Mouse (Mus musculus): ENCODE measurements around the gene Dcun1d4. TPM values are rescaled to one million over a fixed set of nuclear protein-coding genes. Genes with fewer than 3 reads are reported as not detected.

Gene Dcun1d4
- total and polyA plus RNA-seq, 2 experiments from 2014 or later = 5.2 to 10.4 TPM

DNA sequence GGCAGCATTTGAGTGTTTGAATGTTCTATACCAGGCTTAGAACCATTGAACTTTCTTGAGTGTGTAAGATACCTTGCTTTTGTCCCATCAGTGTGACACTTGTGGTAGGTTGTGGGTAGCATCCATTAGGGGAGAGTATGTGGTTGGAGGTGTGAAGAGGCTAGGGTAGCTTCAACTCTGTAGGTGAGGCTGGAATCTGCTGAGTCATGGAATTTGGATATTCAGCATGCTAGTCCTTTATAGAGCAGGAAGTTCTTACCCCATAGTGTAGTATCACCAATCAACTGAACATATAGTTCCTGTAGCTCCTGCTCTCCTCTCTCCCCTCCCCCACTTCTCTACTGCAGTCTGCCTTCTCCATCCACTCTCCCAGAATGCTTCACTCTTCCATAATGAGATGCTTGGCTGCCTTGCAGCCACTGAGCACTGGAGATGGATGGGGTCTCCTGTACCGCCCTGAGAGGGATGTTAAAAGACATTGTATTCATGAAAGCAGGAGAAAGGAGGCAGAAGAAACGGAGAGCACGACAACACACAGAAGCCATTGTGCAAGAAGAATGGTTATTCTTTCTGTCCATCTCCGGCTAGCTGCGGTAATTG lies 3.3 kb downstream of the Dcun1d4 start:
- no peak for TF ChIP-seq EP300 (IDR thresholded peaks at IDR 0.05; ENCODE audit: low read depth)
- TF ChIP-seq CTCF (IDR thresholded peaks at IDR 0.05; ENCODE audit: low read depth) = no peak
- no peaks in the 10 kb centered on the region for H3K36me3 ChIP-seq (replicated peaks; ENCODE audit: control insufficient read depth, insufficient read depth, low read length)
- DNase-seq (ENCODE audit: low spot score) (no peak), ATAC-seq (ENCODE audit: insufficient read depth, low read depth) (no peak)
- 83% methylated on average over 5 of the region's 5 CpGs for WGBS
- no peaks in the 10 kb centered on the region for H3K27me3 ChIP-seq (ENCODE audit: control insufficient read depth, insufficient read depth, low read length)
- H3K9me3 ChIP-seq (replicated peaks; ENCODE audit: control insufficient read depth, low read length) = no peaks in the 10 kb centered on the region
- no peaks in the 10 kb centered on the region for H3K4me1 ChIP-seq (ENCODE audit: control insufficient read depth, insufficient read depth)
- H3K4me2 ChIP-seq (ENCODE audit: low read depth, low read length) = no peak overlapping the region
- no peak overlapping the region for H3K9ac ChIP-seq (replicated peaks; ENCODE audit: low read depth, low read length)
- H3K27ac ChIP-seq (ENCODE audit: low read depth) = no peak overlapping the region
- H3K4me3 ChIP-seq (ENCODE audit: low read depth, low read length) = no peak overlapping the region

DNA sequence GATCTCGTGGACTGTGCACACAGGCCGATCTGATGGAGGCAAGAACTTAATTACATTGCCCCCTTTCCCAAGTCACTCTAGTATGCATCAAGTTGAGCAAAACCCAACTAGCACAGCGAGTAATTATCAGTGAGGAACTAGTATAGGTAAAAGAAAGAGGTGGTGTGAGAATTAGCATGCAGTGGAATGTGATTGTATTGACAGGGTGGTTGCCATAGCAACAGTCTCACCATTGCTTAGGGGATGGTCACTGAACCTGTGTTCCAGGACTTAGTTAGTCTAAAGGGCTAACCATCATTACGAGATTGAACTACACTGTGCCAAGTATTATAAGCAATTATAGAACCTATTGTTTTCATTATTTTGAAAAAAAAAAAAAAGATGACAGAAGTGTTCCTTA lies 5.7 kb downstream of the Dcun1d4 start:
- H3K9me3 ChIP-seq (replicated peaks; ENCODE audit: control insufficient read depth, low read length) = no peaks in the 10 kb centered on the region
- no peak overlapping the region for H3K9ac ChIP-seq (replicated peaks; ENCODE audit: low read depth, low read length)
- DNase-seq (ENCODE audit: low spot score) = no peak
- H3K4me1 ChIP-seq (ENCODE audit: control insufficient read depth, insufficient read depth) = peaks cover 6% of the 10 kb centered on the region
- 51% methylated on average over 4 of the region's 4 CpGs for WGBS
- no peaks in the 10 kb centered on the region for H3K36me3 ChIP-seq (replicated peaks; ENCODE audit: control insufficient read depth, insufficient read depth, low read length)
- no peak overlapping the region for H3K4me3 ChIP-seq (ENCODE audit: low read depth, low read length)
- no peak for ATAC-seq (ENCODE audit: insufficient read depth, low read depth)
- no peak overlapping the region for H3K4me2 ChIP-seq (ENCODE audit: low read depth, low read length)
- TF ChIP-seq CTCF (IDR thresholded peaks at IDR 0.05; ENCODE audit: low read depth) (no peak), EP300 (IDR thresholded peaks at IDR 0.05; ENCODE audit: low read depth) (no peak)
- no peaks in the 10 kb centered on the region for H3K27me3 ChIP-seq (ENCODE audit: control insufficient read depth, insufficient read depth, low read length)
- no peak overlapping the region for H3K27ac ChIP-seq (ENCODE audit: low read depth)

DNA sequence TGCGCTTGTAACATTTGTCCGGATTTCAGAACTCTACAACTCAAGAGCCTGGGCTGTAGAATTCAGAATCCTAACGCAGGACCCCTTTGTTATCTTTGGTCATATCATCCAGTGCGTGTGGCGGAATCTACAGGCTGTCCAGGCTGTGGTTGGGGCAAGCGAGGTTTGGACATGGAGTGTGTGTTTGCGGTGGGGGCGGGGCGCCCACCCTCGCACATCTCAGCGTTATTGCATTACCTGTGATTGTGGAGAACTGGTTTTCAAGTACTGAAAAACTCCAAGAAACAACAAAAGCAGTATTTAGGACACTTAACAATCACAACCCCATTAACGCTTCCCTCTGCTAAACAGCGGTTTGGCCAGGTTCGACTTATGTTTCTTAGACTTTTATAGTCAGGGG lies 9.1 kb downstream of the Dcun1d4 start:
- Histone ChIP-seq H3K36me3 (replicated peaks; ENCODE audit: control insufficient read depth, insufficient read depth, low read length) (no peaks in the 10 kb centered on the region), H3K9ac (replicated peaks; ENCODE audit: low read depth, low read length) (peak overlapping the region; percentile 50; the same call in 1 of the 2 replicates), H3K4me3 (ENCODE audit: low read depth, low read length) (peak overlapping the region; percentile 87), H3K27ac (ENCODE audit: low read depth) (peak overlapping the region; percentile 70), H3K4me1 (ENCODE audit: control insufficient read depth, insufficient read depth) (peaks cover 12% of the 10 kb centered on the region), H3K27me3 (ENCODE audit: control insufficient read depth, insufficient read depth, low read length) (no peaks in the 10 kb centered on the region), H3K4me2 (ENCODE audit: low read depth, low read length) (peak overlapping the region; percentile 70), H3K9me3 (replicated peaks; ENCODE audit: control insufficient read depth, low read length) (no peaks in the 10 kb centered on the region)
- DNase-seq (ENCODE audit: low spot score) = no peak
- no peak for TF ChIP-seq CTCF (IDR thresholded peaks at IDR 0.05; ENCODE audit: low read depth)
- TF ChIP-seq EP300 (IDR thresholded peaks at IDR 0.05; ENCODE audit: low read depth) = no peak
- ATAC-seq (ENCODE audit: insufficient read depth, low read depth) = no peak
- 3% methylated on average over 14 of the region's 14 CpGs for WGBS

DNA sequence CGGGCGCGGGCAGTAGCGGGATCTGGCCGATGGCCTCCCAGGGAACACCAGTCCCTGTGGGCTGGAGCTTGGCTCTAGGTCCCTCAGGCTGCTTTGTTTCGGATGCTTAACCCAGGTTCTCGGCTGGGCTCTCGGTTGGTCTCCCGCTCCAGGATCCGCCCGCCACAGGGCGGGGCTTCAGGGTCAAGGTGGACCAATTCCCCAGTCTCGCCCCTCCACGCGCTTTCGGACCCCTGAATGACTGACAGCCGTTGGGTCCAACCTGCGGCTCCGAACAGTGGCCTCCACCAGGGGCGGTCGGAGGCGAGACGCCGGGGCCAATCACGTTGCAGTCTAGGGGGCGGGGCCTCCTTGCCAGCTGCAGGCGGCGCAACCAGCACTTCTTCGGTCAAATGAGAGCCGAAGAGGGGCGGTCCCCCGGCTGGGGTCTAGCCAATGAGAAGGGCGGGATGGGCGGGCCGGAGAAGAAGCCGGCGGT lies 9.8 kb downstream of the Dcun1d4 start:
- H3K4me1 ChIP-seq (ENCODE audit: control insufficient read depth, insufficient read depth) = peaks cover 12% of the 10 kb centered on the region
- no peaks in the 10 kb centered on the region for H3K36me3 ChIP-seq (replicated peaks; ENCODE audit: control insufficient read depth, insufficient read depth, low read length)
- WGBS = 0% methylated on average over 37 of the region's 37 CpGs
- H3K27me3 ChIP-seq (ENCODE audit: control insufficient read depth, insufficient read depth, low read length) = no peaks in the 10 kb centered on the region
- H3K9ac ChIP-seq (replicated peaks; ENCODE audit: low read depth, low read length) = peak overlapping the region; percentile 50; the same call in 1 of the 2 replicates
- ATAC-seq (ENCODE audit: insufficient read depth, low read depth) = peak; percentile 97
- peak; percentile 44 for TF ChIP-seq CTCF (IDR thresholded peaks at IDR 0.05; ENCODE audit: low read depth)
- TF ChIP-seq EP300 (IDR thresholded peaks at IDR 0.05; ENCODE audit: low read depth) = no peak
- H3K9me3 ChIP-seq (replicated peaks; ENCODE audit: control insufficient read depth, low read length) = no peaks in the 10 kb centered on the region
- H3K4me2 ChIP-seq (ENCODE audit: low read depth, low read length) = peak overlapping the region; percentile 100
- peak overlapping the region; percentile 87 for H3K4me3 ChIP-seq (ENCODE audit: low read depth, low read length)
- peak overlapping the region; percentile 82 for H3K27ac ChIP-seq (ENCODE audit: low read depth)
- peak; percentile 99 for DNase-seq (ENCODE audit: low spot score)

DNA sequence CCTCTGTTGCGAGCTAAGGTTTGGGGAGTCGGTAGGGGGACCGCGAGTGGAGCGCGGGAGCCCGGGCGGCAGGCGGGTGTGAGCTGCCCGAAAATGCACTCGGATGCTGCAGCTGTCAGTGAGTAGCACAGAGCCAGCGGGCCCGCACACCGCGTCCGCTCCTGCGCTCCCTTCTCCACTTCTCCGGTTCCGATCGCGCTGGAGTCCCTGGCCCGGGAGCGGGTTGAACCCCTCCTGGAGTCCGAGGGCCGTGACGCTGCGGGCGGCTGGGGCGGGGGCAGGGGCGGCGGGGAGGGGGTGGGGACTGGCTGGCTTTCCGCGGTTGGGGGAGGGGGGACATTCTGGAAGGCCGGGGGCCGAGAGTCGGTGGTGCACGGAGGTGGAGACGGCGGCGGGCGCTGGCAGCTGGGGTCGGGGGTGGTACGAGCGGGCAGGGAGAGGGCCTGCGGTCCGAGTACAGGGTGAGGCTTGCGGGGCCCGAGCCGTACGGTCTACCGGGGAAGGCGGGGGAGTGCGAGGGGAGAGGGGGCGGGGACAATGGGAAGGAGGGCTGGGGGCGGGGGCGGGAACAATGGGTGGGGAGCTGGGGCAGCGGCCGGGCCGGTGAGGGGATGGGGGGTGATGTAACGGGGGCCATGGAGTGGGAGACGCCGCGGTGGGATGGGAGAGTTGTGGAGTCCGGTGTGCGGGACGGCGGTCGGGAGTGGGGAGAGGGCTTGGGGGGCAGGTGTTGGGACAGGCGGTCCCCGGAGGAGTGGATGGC lies 10.5 kb downstream of the Dcun1d4 start:
- Histone ChIP-seq H3K4me2 (ENCODE audit: low read depth, low read length) (peak overlapping the region; percentile 100), H3K9ac (replicated peaks; ENCODE audit: low read depth, low read length) (peak overlapping the region; percentile 57), H3K9me3 (replicated peaks; ENCODE audit: control insufficient read depth, low read length) (no peaks in the 10 kb centered on the region), H3K27me3 (ENCODE audit: control insufficient read depth, insufficient read depth, low read length) (no peaks in the 10 kb centered on the region), H3K36me3 (replicated peaks; ENCODE audit: control insufficient read depth, insufficient read depth, low read length) (no peaks in the 10 kb centered on the region), H3K4me3 (ENCODE audit: low read depth, low read length) (peak overlapping the region; percentile 87), H3K27ac (ENCODE audit: low read depth) (peak overlapping the region; percentile 82), H3K4me1 (ENCODE audit: control insufficient read depth, insufficient read depth) (peaks cover 12% of the 10 kb centered on the region)
- WGBS = 2% methylated on average over 56 of the region's 70 CpGs
- TF ChIP-seq EP300 (IDR thresholded peaks at IDR 0.05; ENCODE audit: low read depth) (no peak), CTCF (IDR thresholded peaks at IDR 0.05; ENCODE audit: low read depth) (no peak)
- DNase-seq (ENCODE audit: low spot score) = no peak
- ATAC-seq (ENCODE audit: insufficient read depth, low read depth) = peak; percentile 13

All from heart, postnatal 0 days (tissue).